Mouse (Mus musculus): ENCODE measurements at regions not wholly inside any gene's neighbourhood (a gene's known extent, or its start where the extent isn't known, plus 50 kb on each side); places are given as distances from the start of the nearest gene placed in this dataset.

DNA sequence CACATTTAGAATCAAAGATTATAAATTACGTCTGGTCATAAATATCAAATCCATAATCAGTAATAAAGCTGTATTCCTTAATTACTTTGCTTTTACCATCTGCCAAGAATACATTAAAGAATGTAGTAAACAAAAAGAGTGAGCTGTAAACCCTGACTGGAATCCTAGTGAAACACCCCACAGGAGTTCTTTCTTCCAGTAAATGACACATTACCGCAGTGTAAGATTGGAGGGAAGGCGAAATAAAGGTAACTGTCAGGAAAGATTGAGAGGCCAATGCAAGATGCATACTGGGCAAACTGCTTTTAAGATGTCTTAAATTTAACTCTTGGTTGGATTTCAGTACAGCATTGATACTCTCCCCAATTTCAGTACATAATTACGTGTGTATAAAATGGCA is 772.0 kb downstream of the Hace1 start:
- no peak for TF ChIP-seq POLR2A (IDR thresholded peaks at IDR 0.05; ENCODE audit: borderline replicate concordance, extremely low read depth, insufficient read depth, insufficient read length, poor library complexity, severe bottlenecking)
- no peak for TF ChIP-seq CTCF (IDR thresholded peaks at IDR 0.05; ENCODE audit: borderline replicate concordance, extremely low read depth, insufficient read depth, insufficient read length)

Measured in brain, embryonic 14.5 days (tissue).